Mouse (Mus musculus) CH12.LX (cell line): ENCODE results near the gene Them7.

Experiments
- CHD1 ChIP-seq: IDR thresholded peaks from 2 replicates; pipeline ENCODE4 v1.6.1; 2012; ENCODE audit warnings: low read depth, low read length, improper control_type of control experiment, inconsistent platforms
- CTCF ChIP-seq, 2 experiments: IDR thresholded peaks in 1 of 2; conservative IDR thresholded peaks in 1 of 2; 2 replicates each; pipeline ENCODE4 v1.5.1; 2011 to 2012; ENCODE audit warnings: low read depth in 2 of 2, low read length in 2 of 2, improper control_type of control experiment in 1 of 2, inconsistent platforms in 1 of 2, mild to moderate bottlenecking in 1 of 2, moderate library complexity in 1 of 2
- KAT2A ChIP-seq: IDR thresholded peaks from 2 replicates; pipeline ENCODE4 v1.6.1; 2012; ENCODE audit warnings: low read length, improper control_type of control experiment, inconsistent platforms; ENCODE audit not compliant: insufficient replicate concordance
- MAX ChIP-seq: IDR thresholded peaks from 2 replicates; pipeline ENCODE4 v1.6.1; 2011; ENCODE audit warnings: low read length, improper control_type of control experiment
- MYC ChIP-seq: IDR thresholded peaks from 2 replicates; pipeline ENCODE4 v1.6.1; 2011; ENCODE audit warnings: low read depth, mild to moderate bottlenecking, improper control_type of control experiment, low read length
- NRF1 ChIP-seq: IDR thresholded peaks from 2 replicates; pipeline ENCODE4 v1.6.1; 2014; ENCODE audit warnings: low read depth, mild to moderate bottlenecking, inconsistent platforms, low read length, improper control_type of control experiment, moderate library complexity
- PAX5 ChIP-seq: IDR thresholded peaks from 2 replicates; pipeline ENCODE4 v1.6.1; 2012; ENCODE audit warnings: low read length, inconsistent platforms, mixed read lengths
- POLR2A ChIP-seq: IDR thresholded peaks from 2 replicates; pipeline ENCODE4 v1.6.1; 2011; ENCODE audit warnings: low read depth, mild to moderate bottlenecking, improper control_type of control experiment, low read length
- RAD21 ChIP-seq: IDR thresholded peaks from 2 replicates; pipeline ENCODE4 v1.6.1; 2011; ENCODE audit warnings: low read depth, mild to moderate bottlenecking, low read length, improper control_type of control experiment, moderate library complexity
- SIN3A ChIP-seq: IDR thresholded peaks from 2 replicates; pipeline ENCODE4 v1.6.1; 2012; ENCODE audit warnings: low read length, improper control_type of control experiment, inconsistent platforms
- ZMIZ1 ChIP-seq: IDR thresholded peaks from 2 replicates; pipeline ENCODE4 v1.6.1; 2012; ENCODE audit warnings: low read depth, mild to moderate bottlenecking, inconsistent platforms, low read length, improper control_type of control experiment

DNA sequence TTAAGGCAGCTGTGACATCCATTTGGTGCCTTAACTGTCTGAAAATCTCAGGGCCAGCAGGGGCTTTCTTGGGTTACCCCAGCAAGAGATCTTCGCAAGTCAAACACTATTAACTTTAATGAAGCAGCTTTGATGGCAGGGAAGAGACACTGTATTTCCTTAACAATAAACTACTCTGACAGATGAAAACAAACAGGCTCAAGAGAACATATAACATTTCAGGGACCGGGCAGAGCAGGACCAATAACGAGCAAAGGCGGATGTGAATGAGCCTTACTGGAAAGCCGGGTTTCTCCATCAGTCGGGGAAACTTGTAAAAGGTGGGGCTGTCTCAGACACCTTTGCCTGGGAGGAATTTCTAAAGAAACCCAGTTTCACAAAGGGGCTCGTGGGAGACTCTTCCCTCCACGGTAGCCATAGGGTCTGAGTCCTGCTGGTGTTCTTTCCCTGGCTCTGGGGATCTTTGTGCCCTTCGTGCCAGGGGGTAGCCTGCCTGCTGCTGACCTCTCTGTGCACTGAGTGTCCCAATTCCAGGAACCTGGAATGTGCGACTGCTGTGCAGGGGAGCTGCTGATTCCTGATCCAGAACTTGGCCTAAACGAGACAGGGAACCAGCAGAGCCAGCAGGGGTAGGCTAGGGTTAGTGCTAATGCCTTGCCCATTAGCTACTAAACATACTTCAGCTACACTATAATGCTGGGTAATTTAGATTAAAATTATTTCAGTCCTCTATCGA is 11.4 kb downstream of the Them7 start:
- TF ChIP-seq CHD1 (no peak), MAX (no peak), RAD21 (no peak), PAX5 (no peak), CTCF (conservative IDR thresholded peaks at IDR 0.05 in 1 of 2, IDR thresholded peaks at IDR 0.05 in 1 of 2; ENCODE audit: low read depth in 2 of 2, low read length in 2 of 2) (no peak), ZMIZ1 (no peak), MYC (no peak), NRF1 (no peak), SIN3A (no peak), KAT2A (no peak), POLR2A (no peak)
